16 mouse cellular contexts compared by ENCODE assay signal in the genomic region with DNA sequence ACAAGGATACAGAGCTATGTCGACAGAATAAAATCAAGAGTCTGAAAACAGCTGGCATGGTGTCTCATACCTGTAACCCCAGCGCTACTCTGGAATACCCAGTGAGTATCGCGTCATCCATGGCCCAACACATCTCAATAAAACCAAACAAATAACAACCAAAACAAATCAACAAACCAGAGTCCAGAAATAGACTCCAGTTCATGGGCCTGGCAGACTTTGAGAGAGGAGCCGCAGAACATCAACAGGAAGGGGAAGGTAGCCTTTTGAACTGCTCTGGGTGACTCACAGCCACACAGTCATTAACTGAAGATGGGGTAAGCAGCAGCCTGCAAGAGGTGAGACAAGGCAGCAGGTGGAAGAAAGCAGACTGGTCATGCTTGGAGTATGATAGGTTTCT. TPM values are rescaled to one million over a fixed set of nuclear protein-coding genes. Genes with fewer than 3 reads are reported as not detected.
DNase-seq lines count a peak whose midpoint lies in the region; ATAC-seq and TF ChIP-seq lines count a peak whose summit lies in the region.
"Had no signal": no experiment of that assay in that cellular context is flagged by ENCODE, and none has a peak within 500 bp of the region (broad histone marks: within the 10 kb centered on the region; RNA-seq: fewer than 3 reads in every experiment).

No protein-coding gene starts in this region.

- peak; percentile 37 for DNase-seq in lung, postnatal 25 days (ENCODE audit: low spot score)
- DNase-seq in lung, postnatal 0 days (ENCODE audit: low spot score): no peak
- DNase-seq in naive thymus-derived CD4-positive, alpha-beta T cell, adult 2 months (ENCODE audit: low read depth): peak; percentile 86
- peak; percentile 61 for DNase-seq in thymus, postnatal 25 days
- DNase-seq in urinary bladder, postnatal 25 days (ENCODE audit: low spot score): no peak
- no peak for DNase-seq in cerebellum, adult 11-12 months
- DNase-seq: adrenal gland, adult 2 months; cerebellum, adult 9-11 months; kidney, adult 11 months; lung, adult 18-20 months; right cerebral cortex, postnatal 25 days had no signal

- TF ChIP-seq POLR2A in bone marrow, adult 2 months (IDR thresholded peaks at IDR 0.05; ENCODE audit: borderline replicate concordance, control insufficient read depth, low read depth, low read length): no peak

- no peak for ATAC-seq in lung, postnatal 0 days
- no peak for ATAC-seq in forebrain, embryonic 13.5 days

- no peak overlapping the region for H3K9ac ChIP-seq in lung, postnatal 0 days (replicated peaks; ENCODE audit: low read depth)
- H3K9ac ChIP-seq in forebrain, embryonic 13.5 days: no peak overlapping the region
- H3K9ac ChIP-seq: heart, embryonic 12.5 days; limb, embryonic 15.5 days had no signal

- H3K36me3 ChIP-seq in lung, postnatal 0 days (ENCODE audit: insufficient read depth, low read length): no peaks in the 10 kb centered on the region
- H3K36me3 ChIP-seq in forebrain, embryonic 13.5 days (ENCODE audit: poor library complexity, severe bottlenecking): no peaks in the 10 kb centered on the region
- H3K36me3 ChIP-seq: heart, embryonic 12.5 days; limb, embryonic 15.5 days had no signal

- no peak for TF ChIP-seq EP300 in lung, postnatal 0 days (IDR thresholded peaks at IDR 0.05)

- H3K4me2 ChIP-seq in lung, postnatal 0 days (replicated peaks; ENCODE audit: low read depth, low read length): no peak overlapping the region
- no peak overlapping the region for H3K4me2 ChIP-seq in forebrain, embryonic 13.5 days
- H3K4me2 ChIP-seq: heart, embryonic 12.5 days; limb, embryonic 15.5 days had no signal

- WGBS in lung, postnatal 0 days: 75% methylated on average over 5 of the region's 5 CpGs
- WGBS in bone marrow, adult 2 months: 52% methylated on average over 5 of the region's 5 CpGs
- 91% methylated on average over 5 of the region's 5 CpGs for WGBS in forebrain, embryonic 13.5 days

- TF ChIP-seq CTCF in lung, postnatal 0 days (IDR thresholded peaks at IDR 0.05): no peak
- TF ChIP-seq CTCF in bone marrow, adult 2 months (IDR thresholded peaks at IDR 0.05; ENCODE audit: control insufficient read depth, insufficient read depth, low read length): no peak

- H3K27me3 ChIP-seq in lung, postnatal 0 days (replicated peaks; ENCODE audit: insufficient read depth, low read length): no peaks in the 10 kb centered on the region
- H3K27me3 ChIP-seq in forebrain, embryonic 13.5 days: no peaks in the 10 kb centered on the region
- H3K27me3 ChIP-seq: heart, embryonic 12.5 days; limb, embryonic 15.5 days had no signal

- no peaks in the 10 kb centered on the region for H3K4me1 ChIP-seq in lung, postnatal 0 days (ENCODE audit: insufficient read depth, low read depth, low read length)
- H3K4me1 ChIP-seq in bone marrow, adult 2 months (ENCODE audit: control insufficient read depth, insufficient read depth, low read length): no peaks in the 10 kb centered on the region; the same call in 1 of the 2 replicates
- peaks cover 7% of the 10 kb centered on the region; the same call in 1 of the 2 replicates for H3K4me1 ChIP-seq in forebrain, embryonic 13.5 days
- H3K4me1 ChIP-seq: heart, embryonic 12.5 days; limb, embryonic 15.5 days had no signal

- H3K4me3 ChIP-seq in lung, postnatal 0 days (ENCODE audit: low read depth, low read length): no peak overlapping the region
- H3K4me3 ChIP-seq in bone marrow, adult 2 months (replicated peaks; ENCODE audit: control insufficient read depth, low read depth, low read length): no peak overlapping the region
- no peak overlapping the region for H3K4me3 ChIP-seq in forebrain, embryonic 13.5 days
- H3K4me3 ChIP-seq: erythroblast, embryonic 14.5 days; heart, embryonic 12.5 days; limb, embryonic 15.5 days had no signal

- no peak overlapping the region for H3K27ac ChIP-seq in lung, postnatal 0 days (ENCODE audit: low read length)
- peak overlapping the region; percentile 10; the same call in 1 of the 2 replicates for H3K27ac ChIP-seq in bone marrow, adult 2 months (ENCODE audit: control insufficient read depth, insufficient read depth, low read depth, low read length, poor library complexity)
- H3K27ac ChIP-seq in forebrain, embryonic 13.5 days: no peak overlapping the region
- H3K27ac ChIP-seq: limb, embryonic 15.5 days had no signal

- no peaks in the 10 kb centered on the region for H3K9me3 ChIP-seq in lung, postnatal 0 days (ENCODE audit: low read length)
- no peaks in the 10 kb centered on the region for H3K9me3 ChIP-seq in forebrain, embryonic 13.5 days (replicated peaks)
- H3K9me3 ChIP-seq: heart, embryonic 12.5 days; limb, embryonic 15.5 days had no signal

RNA-seq across cellular contexts. Expression of a gene that starts 28.1 kb away (rescaled TPM):
- polyA plus RNA-seq in lung, postnatal 0 days (2015; fragmentation: Nextera tagmentation; extraction: Ambion mirVana): 0.10 and 0.13 TPM in 2 replicates
- 2.4 and 3.7 TPM in 2 replicates for polyA plus RNA-seq in bone marrow, adult 2 months (2011; ENCODE audit: insufficient read depth, insufficient read length, low replicate concordance, missing spikeins)
- 5.2 and 7.6 TPM in 2 replicates for polyA plus RNA-seq in forebrain, embryonic 13.5 days (2015; fragmentation: Nextera tagmentation; extraction: Ambion mirVana)
- polyA plus RNA-seq: erythroblast, embryonic 14.5 days had no signal

Comparison
In these comparisons a context has a peak if more than half of its experiments do, and no peak if none do; other contexts are left out.
1. DNase-seq: peak in lung, postnatal 25 days (single experiment), naive thymus-derived CD4-positive, alpha-beta T cell, adult 2 months (single experiment) and thymus, postnatal 25 days (single experiment); none in lung, postnatal 0 days (single experiment), urinary bladder, postnatal 25 days (single experiment) and cerebellum, adult 11-12 months (single experiment).